Comparison of ENCODE assay signal across 22 mouse cellular contexts in genomic region chr15:31361259-31361853, GRCm38 (mm10).
"Had no signal": no experiment of that assay in that cellular context is flagged by ENCODE, and none has a peak within 500 bp of the region (broad histone marks: within the 10 kb centered on the region; RNA-seq: fewer than 3 reads in every experiment).

No protein-coding gene starts in this region.

- H3K4me3 ChIP-seq: limb, embryonic 12.5 days; limb, embryonic 15.5 days; lung, embryonic 15.5 days; megakaryocyte, embryonic 14.5 days; midbrain, embryonic 10.5 days; midbrain, embryonic 15.5 days; neural tube, embryonic 12.5 days; neural tube, embryonic 15.5 days; stomach, embryonic 15.5 days had no signal

- H3K9me3 ChIP-seq: limb, embryonic 12.5 days; limb, embryonic 15.5 days; lung, embryonic 15.5 days; megakaryocyte, embryonic 14.5 days; midbrain, embryonic 10.5 days; midbrain, embryonic 15.5 days; neural tube, embryonic 12.5 days; neural tube, embryonic 15.5 days; stomach, embryonic 15.5 days had no signal

- DNase-seq: kidney, adult 8-10 months; kidney, postnatal 14 days; kidney, postnatal 4 days; left cerebral cortex, postnatal 4 days; lung, adult 18-20 months; lung, postnatal 10 days; lung, postnatal 36 days; right cerebral cortex, adult 18-20 months; right cerebral cortex, postnatal 14 days; right cerebral cortex, postnatal 4 days; thymus, postnatal 36 days had no signal

- H3K4me2 ChIP-seq: limb, embryonic 12.5 days; limb, embryonic 15.5 days; lung, embryonic 15.5 days; midbrain, embryonic 15.5 days; neural tube, embryonic 12.5 days; neural tube, embryonic 15.5 days; stomach, embryonic 15.5 days had no signal

- H3K36me3 ChIP-seq: limb, embryonic 12.5 days; limb, embryonic 15.5 days; lung, embryonic 15.5 days; midbrain, embryonic 10.5 days; midbrain, embryonic 15.5 days; neural tube, embryonic 12.5 days; neural tube, embryonic 15.5 days; stomach, embryonic 15.5 days had no signal

- H3K9ac ChIP-seq: limb, embryonic 12.5 days; limb, embryonic 15.5 days; liver, embryonic 14.5 days; lung, embryonic 15.5 days; midbrain, embryonic 15.5 days; neural tube, embryonic 12.5 days; neural tube, embryonic 15.5 days; stomach, embryonic 15.5 days had no signal

- H3K27ac ChIP-seq: limb, embryonic 12.5 days; limb, embryonic 15.5 days; liver, embryonic 14.5 days; lung, embryonic 15.5 days; midbrain, embryonic 10.5 days; midbrain, embryonic 15.5 days; neural tube, embryonic 12.5 days; neural tube, embryonic 15.5 days; stomach, embryonic 15.5 days had no signal

- ATAC-seq: intestine, postnatal 0 days; midbrain, embryonic 15.5 days had no signal
